Mouse (Mus musculus) CH12.LX (cell line): ENCODE data around the gene Babam2. TPM values are rescaled to one million over a fixed set of nuclear protein-coding genes. Genes with fewer than 3 reads are reported as not detected.

Experiments used
- DNase-seq: peaks from one replicate; pipeline ENCODE4 v3.0.0-alpha.2; 2013; ENCODE audit errors: extremely low read depth
- H3K27ac ChIP-seq: 2 replicates; pipeline ENCODE4 v1.5.1; 2012; ENCODE audit warnings: low read depth, mild to moderate bottlenecking, control low read depth, moderate library complexity; ENCODE audit not compliant: insufficient read depth
- H3K27me3 ChIP-seq: replicated peaks from 2 replicates; pipeline ENCODE3; 2012; ENCODE audit warnings: inconsistent platforms
- H3K36me3 ChIP-seq, 2 experiments: replicated peaks in 1 of 2; 2 replicates each; pipeline versions ENCODE3 to v1.6.1; 2012; ENCODE audit warnings: inconsistent platforms in 1 of 2, low read length in 1 of 2, mild to moderate bottlenecking in 1 of 2, mixed read lengths in 1 of 2, moderate library complexity in 1 of 2; ENCODE audit not compliant: control insufficient read depth in 1 of 2, insufficient read depth in 1 of 2
- H3K4me1 ChIP-seq, 2 experiments: 2 replicates each; pipeline ENCODE4 v1.6.1; 2012; ENCODE audit warnings: inconsistent platforms in 1 of 2, moderate library complexity in 1 of 2; ENCODE audit not compliant: insufficient read depth in 2 of 2, control insufficient read depth in 1 of 2
- H3K4me2 ChIP-seq: 2 replicates; pipeline ENCODE4 v1.6.1; 2012; ENCODE audit warnings: low read depth, mild to moderate bottlenecking, control low read depth; ENCODE audit not compliant: poor library complexity, insufficient read depth, severe bottlenecking
- H3K4me3 ChIP-seq, 3 experiments: fragments of 150-350 bp in 1 of 3; sonication (generic) in 1 of 3; replicated peaks in 1 of 3; 2 replicates each; pipeline versions ENCODE3 to v1.5.1; 2011 to 2012; ENCODE audit warnings: low read depth in 2 of 3, low read length in 2 of 3, mild to moderate bottlenecking in 2 of 3, moderate library complexity in 2 of 3, control low read depth in 1 of 3, improper control_type of control experiment in 1 of 3, inconsistent platforms in 1 of 3, mixed read lengths in 1 of 3; ENCODE audit not compliant: poor library complexity in 1 of 3
- H3K79me2 ChIP-seq: replicated peaks from 2 replicates; pipeline ENCODE4 v1.6.1; 2012; ENCODE audit warnings: mild to moderate bottlenecking, moderate library complexity; ENCODE audit not compliant: control insufficient read depth, poor library complexity, insufficient read depth, severe bottlenecking; ENCODE audit errors: extremely low read depth
- H3K9ac ChIP-seq: 2 replicates; pipeline ENCODE4 v1.6.1; 2012; ENCODE audit warnings: low read depth, mild to moderate bottlenecking, control low read depth, moderate library complexity; ENCODE audit not compliant: insufficient read depth
- H3K9me3 ChIP-seq: replicated peaks from 2 replicates; pipeline ENCODE3; 2012; ENCODE audit warnings: low read length, inconsistent platforms, mixed read lengths
- CHD2 ChIP-seq: IDR thresholded peaks from 2 replicates; pipeline ENCODE4 v1.6.1; 2011; ENCODE audit warnings: low read length, improper control_type of control experiment
- CTCF ChIP-seq, 2 experiments: IDR thresholded peaks in 1 of 2; conservative IDR thresholded peaks in 1 of 2; 2 replicates each; pipeline ENCODE4 v1.5.1; 2011 to 2012; ENCODE audit warnings: low read depth in 2 of 2, low read length in 2 of 2, improper control_type of control experiment in 1 of 2, inconsistent platforms in 1 of 2, mild to moderate bottlenecking in 1 of 2, moderate library complexity in 1 of 2
- EP300 ChIP-seq: IDR thresholded peaks from 2 replicates; pipeline ENCODE4 v1.6.1; 2011; ENCODE audit warnings: low read length, improper control_type of control experiment
- HCFC1 ChIP-seq: IDR thresholded peaks from 2 replicates; pipeline ENCODE4 v1.6.1; 2012; ENCODE audit warnings: low read depth, mild to moderate bottlenecking, inconsistent platforms, low read length, improper control_type of control experiment
- MAZ ChIP-seq: IDR thresholded peaks from 2 replicates; pipeline ENCODE4 v1.6.1; 2012; ENCODE audit warnings: low read depth, mild to moderate bottlenecking, inconsistent platforms, low read length, improper control_type of control experiment, moderate library complexity
- MYC ChIP-seq: IDR thresholded peaks from 2 replicates; pipeline ENCODE4 v1.6.1; 2011; ENCODE audit warnings: low read depth, mild to moderate bottlenecking, improper control_type of control experiment, low read length
- NELFE ChIP-seq: IDR thresholded peaks from 2 replicates; pipeline ENCODE4 v1.6.1; 2011; ENCODE audit warnings: low read depth, low read length, improper control_type of control experiment
- POLR2A ChIP-seq: IDR thresholded peaks from 2 replicates; pipeline ENCODE4 v1.6.1; 2011; ENCODE audit warnings: low read depth, mild to moderate bottlenecking, improper control_type of control experiment, low read length
- POLR2AphosphoS2 ChIP-seq: IDR thresholded peaks from 2 replicates; pipeline ENCODE4 v1.6.1; 2011; ENCODE audit warnings: low read depth, low read length, improper control_type of control experiment
- RAD21 ChIP-seq: IDR thresholded peaks from 2 replicates; pipeline ENCODE4 v1.6.1; 2011; ENCODE audit warnings: low read depth, mild to moderate bottlenecking, low read length, improper control_type of control experiment, moderate library complexity
- RCOR1 ChIP-seq: conservative IDR thresholded peaks from 2 replicates; pipeline ENCODE4 v1.6.1; 2012; ENCODE audit warnings: low read depth, mild to moderate bottlenecking, inconsistent platforms, low read length, improper control_type of control experiment
- SMC3 ChIP-seq: IDR thresholded peaks from 2 replicates; pipeline ENCODE4 v1.6.1; 2011; ENCODE audit warnings: low read depth, low read length, improper control_type of control experiment
- ZC3H11A ChIP-seq: IDR thresholded peaks from 2 replicates; pipeline ENCODE4 v1.6.1; 2012; ENCODE audit warnings: low read depth, mild to moderate bottlenecking, inconsistent platforms, low read length, improper control_type of control experiment
- dilution Hi-C: fragments of 300-500 bp; cut with MboI; formaldehyde crosslinking; loops from 2 replicates; pipeline ENCODE4 v1.14.3; 2020; ENCODE audit warnings: low sequenced_read_pairs; ENCODE audit not compliant: extremely low pct_unique_long_range_greater_than_20kb, extremely low pct_ligation_motif_present
- in situ Hi-C: fragments of 300-500 bp; cut with MboI; formaldehyde crosslinking; loops from 3 replicates; pipeline ENCODE4 v1.14.3; 2019; ENCODE audit warnings: low sequenced_read_pairs, low pct_ligation_motif_present, low pct_unique_long_range_greater_than_20kb, mixed read lengths
- polyA plus RNA-seq: library from polyadenylated mRNA; unstranded; fragments of >175 nt; gene quantifications from 2 replicates; pipeline ENCODE4 v1.2.1, GENCODE M21; 2012; ENCODE audit warnings: low read depth; ENCODE audit not compliant: insufficient read length
- total RNA-seq, 2 experiments: library from RNA; depleted of rRNA; stranded (reverse); fragments of 300-350 nt in 1 of 2; fragments of >200 nt in 1 of 2; gene quantifications; 2 replicates each; pipeline ENCODE4 v1.2.3; 2012 to 2014

Babam2 gene
- total and polyA plus RNA-seq, 3 experiments = 38.2 to 78.0 (median 39.8) TPM

- H3K9ac ChIP-seq = no peak overlapping the region
- TF ChIP-seq POLR2A = no peak
- no peak for TF ChIP-seq POLR2AphosphoS2
- TF ChIP-seq MYC = no peak
- TF ChIP-seq, all 38 proteins: peak for 0
- Histone ChIP-seq H3K9me3 (no peaks in the 10 kb centered on the region), H3K27ac (no peak overlapping the region), H3K27me3 (no peaks in the 10 kb centered on the region), H3K36me3 (peaks cover 0 to 1% of the 10 kb centered on the region in 2 experiments), H3K4me2 (no peak overlapping the region), H3K79me2 (no peaks in the 10 kb centered on the region), H3K4me3 (no peak overlapping the region), H3K4me1 (peaks cover 2 to 4% of the 10 kb centered on the region in 2 experiments; a peak in 1 of 4 replicates)
- dilution Hi-C loops (no loop called here), in situ Hi-C loops (no loop called here)
- DNase-seq = no peak
Measured at GRCm38 (mm10) chr5:31804751-31805150, 107.3 kb downstream of the Babam2 start.

GRCm38 (mm10) chr5:31807312-31807711 lies 109.8 kb downstream of the Babam2 start:
- TF ChIP-seq SMC3 = no peak
- Histone ChIP-seq H3K4me2 (no peak overlapping the region), H3K9ac (no peak overlapping the region), H3K4me3 (no peak overlapping the region), H3K27me3 (no peaks in the 10 kb centered on the region), H3K36me3 (no peaks in the 10 kb centered on the region), H3K79me2 (no peaks in the 10 kb centered on the region), H3K9me3 (no peaks in the 10 kb centered on the region), H3K27ac (no peak overlapping the region), H3K4me1 (peaks cover 2 to 5% of the 10 kb centered on the region in 2 experiments; a peak in 1 of 4 replicates)
- in situ Hi-C loops = no loop called here
- dilution Hi-C loops = no loop called here
- no peak for DNase-seq

- dilution Hi-C loops (no loop called here), in situ Hi-C loops (no loop called here)
- H3K4me3 ChIP-seq = no peak overlapping the region
- H3K9ac ChIP-seq = no peak overlapping the region
- H3K79me2 ChIP-seq = no peaks in the 10 kb centered on the region
- TF ChIP-seq CTCF (conservative IDR thresholded peaks at IDR 0.05 in 1 of 2, IDR thresholded peaks at IDR 0.05 in 1 of 2; ENCODE audit: low read depth in 2 of 2, low read length in 2 of 2) (no peak), HCFC1 (no peak), ZC3H11A (no peak), EP300 (no peak), NELFE (no peak), MAZ (no peak), CHD2 (no peak), RAD21 (no peak), RCOR1 (no peak)
- H3K27me3 ChIP-seq = no peaks in the 10 kb centered on the region
- H3K4me2 ChIP-seq = no peak overlapping the region
- H3K9me3 ChIP-seq = no peaks in the 10 kb centered on the region
- H3K27ac ChIP-seq = no peak overlapping the region
- H3K36me3 ChIP-seq = no peaks in the 10 kb centered on the region
- no peak for DNase-seq
- H3K4me1 ChIP-seq = peaks cover 2 to 5% of the 10 kb centered on the region in 2 experiments; a peak in 1 of 4 replicates
Measured at GRCm38 (mm10) chr5:31808271-31808670, 110.8 kb downstream of the Babam2 start.
